Mouse (Mus musculus) kidney, postnatal 10 days (tissue): ENCODE measurements around the gene Olfr544.
"Not testable (repeated sequence)": the region's sequence is repeated elsewhere in the genome, so short reads cannot be mapped to it uniquely, and the experiment has no call there.

Source experiments
- DNase-seq: peaks from one replicate; pipeline ENCODE4 v3.0.0; 2021; ENCODE audit warnings: mixed read lengths

Gene Olfr544

GRCm38 (mm10) chr7:102488161-102488560, at the start of gene Olfr544:
TSS of gene Olfr544 (minus strand) at chr7:102488313.
- no peak for DNase-seq

- DNase-seq: no peak
These were observed 46.3 kb upstream of the Olfr544 start, which contains the start of gene Olfr547 for GRCm38 (mm10) chr7:102534449-102534848. TSS of gene Olfr547 (plus strand) at chr7:102534749.

GRCm38 (mm10) chr7:102529052-102529451, 40.9 kb upstream of the Olfr544 start:
- no peak for DNase-seq

- DNase-seq: no peak
These were observed 28.9 kb upstream of the Olfr544 start for GRCm38 (mm10) chr7:102517051-102517335.

- DNase-seq: peak; percentile 30
These were observed 28.3 kb upstream of the Olfr544 start for GRCm38 (mm10) chr7:102516261-102517050.

- DNase-seq: no peak
These were observed 26.0 kb upstream of the Olfr544 start for GRCm38 (mm10) chr7:102514144-102514543.

- peak; percentile 93 for DNase-seq
These were observed 24.8 kb upstream of the Olfr544 start for GRCm38 (mm10) chr7:102512814-102513435.

- no peak for DNase-seq
These were observed 23.8 kb upstream of the Olfr544 start for GRCm38 (mm10) chr7:102511927-102512326.

GRCm38 (mm10) chr7:102509726-102510125, 21.6 kb upstream of the Olfr544 start:
- no peak for DNase-seq

- no peak for DNase-seq
These were observed 20.6 kb upstream of the Olfr544 start for GRCm38 (mm10) chr7:102508666-102509065.

GRCm38 (mm10) chr7:102508066-102508465, 20.0 kb upstream of the Olfr544 start:
- no peak for DNase-seq

- peak; percentile 81 for DNase-seq
These were observed 18.7 kb upstream of the Olfr544 start for GRCm38 (mm10) chr7:102506848-102507247.

- DNase-seq: no peak
These were observed 13.9 kb upstream of the Olfr544 start for GRCm38 (mm10) chr7:102501986-102502385.

- DNase-seq: no peak
These were observed 11.4 kb upstream of the Olfr544 start, which contains the start of gene Olfr545 for GRCm38 (mm10) chr7:102499473-102499872. TSS of gene Olfr545 (minus strand) at chr7:102499573.

- DNase-seq: not testable (repeated sequence)
These were observed 6.3 kb upstream of the Olfr544 start for GRCm38 (mm10) chr7:102494416-102494815.

GRCm38 (mm10) chr7:102486105-102486504, 2.0 kb downstream of the Olfr544 start:
- DNase-seq: no peak

GRCm38 (mm10) chr7:102484766-102485165, 3.3 kb downstream of the Olfr544 start:
- not testable (repeated sequence) for DNase-seq

- no peak for DNase-seq
These were observed 4.4 kb downstream of the Olfr544 start for GRCm38 (mm10) chr7:102483665-102484064.

GRCm38 (mm10) chr7:102481579-102481978, 6.5 kb downstream of the Olfr544 start, which contains the start of gene Olfr543:
TSS of gene Olfr543 (minus strand) at chr7:102481679.
- DNase-seq: no peak

- no peak for DNase-seq
These were observed 7.3 kb downstream of the Olfr544 start for GRCm38 (mm10) chr7:102480821-102481220.

- DNase-seq: peak; percentile 83
These were observed 8.6 kb downstream of the Olfr544 start for GRCm38 (mm10) chr7:102479368-102480078.

GRCm38 (mm10) chr7:102478926-102479325, 9.2 kb downstream of the Olfr544 start:
- DNase-seq: no peak

GRCm38 (mm10) chr7:102478425-102478824, 9.7 kb downstream of the Olfr544 start:
- DNase-seq: no peak

- no peak for DNase-seq
These were observed 10.7 kb downstream of the Olfr544 start for GRCm38 (mm10) chr7:102477377-102477776.
